Mouse (Mus musculus) induced T-regulatory cell, adult 2 months (primary cell): ENCODE data around the gene Slc25a30.

Experiments used
- DNase-seq: peaks from one replicate; pipeline ENCODE4 v3.0.0-alpha.2; 2012; ENCODE audit warnings: low read depth

Slc25a30 gene

DNA sequence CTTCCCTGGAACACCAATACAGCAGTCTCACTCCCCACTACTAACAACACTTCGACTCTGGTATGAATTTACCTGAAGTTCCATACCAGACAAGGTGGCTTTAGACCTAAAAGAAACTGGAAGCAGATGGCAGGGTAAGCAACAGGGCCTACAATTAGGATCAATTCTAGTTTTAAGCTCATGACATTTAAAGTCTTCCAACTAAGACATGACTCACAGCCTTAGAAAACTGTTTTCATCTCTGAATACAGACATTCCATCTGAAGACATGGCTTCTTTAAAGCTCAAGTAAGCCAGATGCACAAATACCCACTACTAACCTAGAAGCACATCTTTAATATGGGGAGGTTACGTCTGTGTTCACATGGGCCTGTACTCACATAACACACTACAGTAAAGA is 38.9 kb downstream of the Slc25a30 start:
- no peak for DNase-seq

GRCm38 (mm10) chr14:75741904-75742303 is 44.9 kb downstream of the Slc25a30 start:
- no peak for DNase-seq

- DNase-seq, result no peak
These were observed 51.2 kb downstream of the Slc25a30 start for GRCm38 (mm10) chr14:75735597-75735996.

DNA sequence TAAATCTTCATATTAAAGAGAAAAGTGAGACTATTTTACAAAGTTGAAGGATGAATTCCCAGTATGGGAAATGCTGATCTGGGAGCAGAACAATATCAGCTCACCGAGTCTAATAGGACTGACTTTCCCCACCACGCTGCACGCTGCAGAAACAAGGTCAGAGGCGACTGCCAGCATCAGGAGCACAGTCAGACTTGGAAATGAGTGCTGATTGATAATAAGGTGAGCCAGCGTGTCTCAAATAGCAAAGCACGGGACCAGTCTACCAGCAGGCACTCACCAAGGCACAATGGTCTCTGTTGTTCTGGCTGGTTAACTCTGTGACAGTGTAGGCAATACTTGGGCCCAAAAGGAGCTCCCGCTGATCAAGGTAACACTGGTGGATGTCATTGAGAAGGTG is 54.2 kb downstream of the Slc25a30 start:
- no peak for DNase-seq

DNA sequence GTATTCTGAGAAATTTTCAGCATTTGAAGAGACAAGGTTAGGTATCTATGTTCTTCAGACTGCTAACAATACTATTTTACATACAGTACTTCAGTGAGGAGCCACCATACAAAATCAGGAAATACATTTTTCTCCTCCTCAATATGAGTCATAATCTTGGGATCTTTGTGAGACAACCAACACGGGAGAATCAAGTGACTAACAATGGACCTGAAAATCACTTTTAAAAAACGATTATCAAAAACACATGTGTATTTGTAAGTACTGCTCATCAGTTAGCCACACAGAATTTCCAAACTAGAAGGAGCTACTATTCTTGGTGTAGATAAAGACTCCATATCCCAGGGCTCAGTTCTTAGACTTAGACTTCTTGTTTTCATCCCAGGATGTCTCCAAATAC is 55.5 kb downstream of the Slc25a30 start:
- no peak for DNase-seq

- no peak for DNase-seq
These were observed 58.7 kb downstream of the Slc25a30 start for GRCm38 (mm10) chr14:75728111-75728510.

- DNase-seq, result peak; percentile 22
These were observed 59.8 kb downstream of the Slc25a30 start for GRCm38 (mm10) chr14:75727046-75727445.

- DNase-seq, result no peak
These were observed 64.0 kb downstream of the Slc25a30 start for GRCm38 (mm10) chr14:75722816-75723215.

- peak; percentile 87 for DNase-seq
These were observed 64.8 kb downstream of the Slc25a30 start for GRCm38 (mm10) chr14:75721977-75722563.

DNA sequence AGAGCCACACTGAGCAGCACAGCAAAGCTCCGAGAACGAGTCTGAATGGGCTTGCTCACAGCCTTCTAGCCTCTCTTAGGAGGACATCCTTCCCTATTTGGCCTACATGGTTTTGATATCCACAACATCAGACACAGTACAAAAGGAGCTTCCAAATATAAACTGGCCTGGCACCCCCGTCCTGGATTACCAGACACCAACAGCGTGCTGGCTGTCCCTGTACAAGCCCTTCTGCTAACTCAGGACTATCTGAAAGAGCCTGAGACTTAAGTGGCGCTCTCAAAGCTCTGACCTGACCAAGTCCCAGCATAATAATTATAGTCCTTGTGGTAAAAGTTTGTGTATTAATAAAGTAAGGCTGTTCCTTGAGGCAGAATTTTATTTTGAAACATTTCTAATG is 66.7 kb downstream of the Slc25a30 start:
- DNase-seq, result no peak

DNA sequence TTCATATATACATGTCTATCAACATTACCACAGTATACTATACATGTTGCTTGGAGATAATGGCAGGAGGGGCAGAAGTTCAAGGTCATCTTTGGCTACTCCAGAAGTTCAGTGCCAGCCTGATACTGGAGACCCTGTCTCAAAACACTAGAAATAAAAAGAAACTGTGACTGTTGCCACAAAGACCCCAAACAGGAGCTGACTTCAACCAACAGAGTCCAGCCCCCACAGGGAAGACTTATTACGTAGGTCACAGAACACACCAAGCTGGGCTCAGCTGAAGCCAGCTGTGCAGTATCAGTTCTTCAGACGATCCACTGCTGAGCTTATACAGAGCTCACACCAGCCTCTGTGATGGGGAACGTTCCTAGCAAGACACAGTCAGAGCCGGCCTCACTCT is 70.4 kb downstream of the Slc25a30 start:
- DNase-seq, result no peak

DNA sequence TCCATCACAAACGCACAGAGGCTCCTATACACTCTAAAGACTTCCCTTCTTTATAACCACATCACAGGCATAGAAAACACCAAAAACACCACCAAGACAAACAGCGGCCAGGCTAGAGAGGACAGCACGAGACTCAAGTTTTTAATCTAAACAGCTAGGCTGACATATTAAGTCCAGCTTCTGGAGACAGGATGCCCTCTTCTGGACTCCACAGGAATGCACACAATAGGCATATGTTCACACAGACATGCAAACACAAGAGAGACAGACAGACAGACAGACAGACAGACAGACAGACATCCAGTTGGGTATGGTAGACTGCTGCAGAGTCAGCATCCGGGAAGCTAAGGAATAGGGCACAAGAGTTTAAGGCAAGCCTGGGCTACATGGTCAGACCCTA is 73.2 kb downstream of the Slc25a30 start:
- DNase-seq, result no peak

GRCm38 (mm10) chr14:75712687-75713086 is 74.2 kb downstream of the Slc25a30 start:
- no peak for DNase-seq

- DNase-seq, result no peak
These were observed 75.1 kb downstream of the Slc25a30 start for GRCm38 (mm10) chr14:75711731-75712130.
